Mouse (Mus musculus) forebrain, embryonic 11.5 days (tissue): ENCODE measurements around the gene Zfp148. TPM values are rescaled to one million over a fixed set of nuclear protein-coding genes. Genes with fewer than 3 reads are reported as not detected.

ENCODE experiments used
- ATAC-seq: fragments of 200-750 bp; cut with Nextera tagmentation; replicated peaks from 2 replicates; pipeline ENCODE4 v1.8.0; 2017; ENCODE audit warnings: moderate TSS enrichment; ENCODE audit not compliant: low FRiP score
- DNase-seq: peaks from one replicate; pipeline ENCODE4 v3.0.0-alpha.2; 2017; ENCODE audit warnings: low spot score
- H3K27ac ChIP-seq: fragments of 300-500 bp; sonication (generic); 2 replicates; pipeline ENCODE4 v1.5.1; 2014; ENCODE audit warnings: low read depth, low read length
- H3K27me3 ChIP-seq: fragments of 300-500 bp; sonication (generic); 2 replicates; pipeline ENCODE4 v1.6.1; 2014; ENCODE audit warnings: mild to moderate bottlenecking, low read length, mixed read lengths; ENCODE audit not compliant: control insufficient read depth, insufficient read depth
- H3K36me3 ChIP-seq: fragments of 300-500 bp; sonication (generic); 2 replicates; pipeline ENCODE4 v1.6.1; 2014; ENCODE audit warnings: mild to moderate bottlenecking, low read length, moderate library complexity, mixed read lengths; ENCODE audit not compliant: control insufficient read depth, insufficient read depth
- H3K4me1 ChIP-seq: fragments of 300-500 bp; sonication (generic); replicated peaks from 2 replicates; pipeline ENCODE4 v1.6.1; 2014; ENCODE audit warnings: low read length, mixed read lengths; ENCODE audit not compliant: control insufficient read depth, insufficient read depth
- H3K4me2 ChIP-seq: fragments of 300-500 bp; sonication (generic); 2 replicates; pipeline ENCODE4 v1.6.1; 2014; ENCODE audit warnings: low read depth, mild to moderate bottlenecking, low read length, moderate library complexity, mixed read lengths; ENCODE audit not compliant: severe bottlenecking
- H3K4me3 ChIP-seq: fragments of 300-500 bp; sonication (generic); 2 replicates; pipeline ENCODE4 v1.5.1; 2014; ENCODE audit warnings: low read depth, low read length
- H3K9ac ChIP-seq: fragments of 300-500 bp; sonication (generic); 2 replicates; pipeline ENCODE4 v1.6.1; 2014; ENCODE audit warnings: low read length
- H3K9me3 ChIP-seq: fragments of 300-500 bp; sonication (generic); 2 replicates; pipeline ENCODE4 v1.6.1; 2016; ENCODE audit warnings: low read length, mixed read lengths; ENCODE audit not compliant: control insufficient read depth
- WGBS: fragments of 180-500 bp; shearing (Covaris S2); extraction: QIAGEN DNeasy Blood & Tissue Kit; methylation state at CpG from one replicate; pipeline ENCODE4 v1.1.7; 2014; 5-methylcytosine and 5-hydroxymethylcytosine counted together
- polyA plus RNA-seq: library from polyadenylated mRNA; unstranded; fragments of >200 nt; fragmentation: Nextera tagmentation; extraction: Ambion mirVana; gene quantifications from 2 replicates; pipeline ENCODE4 v1.2.1, GENCODE M21; 2014

Gene Zfp148
- polyA plus RNA-seq, 1 experiment from 2014 or later = 54.1 TPM

DNA sequence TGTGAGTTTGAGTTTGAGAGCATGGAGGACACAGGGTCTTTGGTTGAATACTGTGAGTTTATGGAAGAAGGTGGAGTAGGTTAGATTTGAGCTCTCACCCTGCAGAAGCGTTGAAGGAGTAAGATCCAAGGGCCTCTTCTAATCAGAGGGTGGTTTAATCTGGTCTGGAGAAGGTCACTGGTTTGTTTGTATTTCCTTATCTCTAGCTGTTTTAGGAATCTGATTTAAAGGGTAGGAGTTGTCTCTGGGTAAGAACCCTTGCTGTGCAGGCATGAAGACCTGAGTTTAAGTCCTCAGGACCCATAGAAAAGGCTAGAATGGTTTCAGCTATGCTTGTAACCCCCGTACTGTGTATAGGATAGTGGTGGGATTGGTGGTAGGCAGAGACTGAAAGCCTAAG is 6.4 kb downstream of the Zfp148 start:
- H3K36me3 ChIP-seq = no peaks in the 10 kb centered on the region
- H3K27me3 ChIP-seq = no peaks in the 10 kb centered on the region
- WGBS = 90% methylated on average over 2 of the region's 2 CpGs
- H3K4me1 ChIP-seq = peaks cover 7% of the 10 kb centered on the region; the same call in 1 of the 2 replicates
- no peak overlapping the region for H3K4me2 ChIP-seq
- H3K4me3 ChIP-seq = no peak overlapping the region
- DNase-seq (no peak), ATAC-seq (no peak)
- H3K27ac ChIP-seq = no peak overlapping the region
- no peak overlapping the region for H3K9ac ChIP-seq
- H3K9me3 ChIP-seq = no peaks in the 10 kb centered on the region

DNA sequence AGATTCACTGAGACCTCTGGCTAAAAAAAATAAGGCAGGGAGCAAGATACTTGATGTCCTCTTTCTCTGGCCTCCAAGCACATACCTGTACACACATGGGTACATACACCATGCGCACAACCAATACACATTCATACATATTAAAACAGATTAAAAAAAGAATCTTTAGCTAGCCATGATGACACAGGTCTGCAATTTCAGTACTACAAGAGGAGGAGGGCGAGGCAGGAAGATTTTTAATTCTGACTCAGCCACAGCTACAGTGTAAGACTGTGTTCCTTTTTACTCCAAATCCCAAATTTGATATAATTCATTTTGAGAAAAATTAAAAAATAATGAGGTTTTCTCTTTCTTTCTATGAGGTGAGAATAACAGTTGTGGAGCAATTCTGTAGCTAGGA is 6.8 kb downstream of the Zfp148 start:
- whole genome bisulfite sequencing = 93% methylated on average over 2 of the region's 2 CpGs
- Histone ChIP-seq H3K27me3 (no peaks in the 10 kb centered on the region), H3K4me3 (no peak overlapping the region), H3K4me1 (peaks cover 3% of the 10 kb centered on the region; the same call in 1 of the 2 replicates), H3K4me2 (no peak overlapping the region), H3K9ac (no peak overlapping the region), H3K9me3 (no peaks in the 10 kb centered on the region), H3K27ac (no peak overlapping the region), H3K36me3 (no peaks in the 10 kb centered on the region)
- ATAC-seq = no peak
- no peak for DNase-seq

DNA sequence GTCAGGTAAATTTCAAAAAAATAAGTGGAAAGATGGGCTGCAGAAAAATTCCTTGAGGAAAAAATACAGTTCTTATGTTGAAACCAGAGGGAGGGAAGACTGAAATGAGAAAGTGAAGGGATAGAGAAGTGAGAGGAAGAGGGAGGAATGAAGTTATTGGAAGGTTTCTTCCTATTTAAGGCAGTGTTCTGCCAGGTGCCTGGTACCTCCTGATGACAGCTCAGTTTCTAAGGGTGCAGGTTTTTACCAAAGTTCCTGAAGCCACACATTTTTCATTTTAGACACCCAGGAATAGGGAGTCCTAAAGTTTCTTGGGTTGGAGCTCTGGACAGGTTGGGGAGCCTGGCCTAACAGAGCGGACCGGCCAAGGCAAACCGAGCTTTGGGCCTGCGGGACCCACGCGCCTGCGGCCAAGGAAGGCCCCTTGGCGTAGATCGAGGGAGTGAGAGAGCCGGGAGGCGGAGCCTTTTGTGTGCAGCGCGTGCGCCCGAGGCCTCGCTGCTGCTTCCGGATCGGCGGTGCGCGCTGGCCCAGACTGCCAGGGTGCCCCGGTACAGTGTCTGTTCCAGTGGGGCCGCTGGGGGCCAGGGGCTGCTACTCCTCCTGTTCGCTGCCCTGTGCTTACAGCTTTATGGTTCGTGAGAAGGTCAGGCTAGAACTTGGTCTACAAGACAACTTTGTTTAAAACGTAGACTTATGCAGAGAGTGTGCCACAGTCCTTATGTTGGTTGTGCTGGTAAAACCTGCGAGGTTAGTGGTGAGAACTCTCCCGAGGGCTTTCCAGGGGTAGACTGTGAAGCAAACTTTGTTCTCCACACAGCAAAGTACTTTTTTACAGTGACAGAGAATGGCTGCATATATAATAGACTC is 19.5 kb downstream of the Zfp148 start:
- no peaks in the 10 kb centered on the region for H3K36me3 ChIP-seq
- peak overlapping the region; percentile 78 for H3K4me2 ChIP-seq
- no peaks in the 10 kb centered on the region for H3K27me3 ChIP-seq
- no peaks in the 10 kb centered on the region for H3K9me3 ChIP-seq
- H3K4me3 ChIP-seq = peak overlapping the region; percentile 35
- ATAC-seq (peak; percentile 82), DNase-seq (peak; percentile 84)
- peaks cover 6% of the 10 kb centered on the region; the same call in 1 of the 2 replicates for H3K4me1 ChIP-seq
- peak overlapping the region; percentile 69 for H3K9ac ChIP-seq
- WGBS = 3% methylated on average over 28 of the region's 28 CpGs
- no peak overlapping the region for H3K27ac ChIP-seq

- ATAC-seq (no peak), DNase-seq (no peak)
- no peaks in the 10 kb centered on the region for H3K36me3 ChIP-seq
- 78% methylated on average over 4 of the region's 4 CpGs for WGBS
- H3K4me2 ChIP-seq = no peak overlapping the region
- H3K9me3 ChIP-seq = no peaks in the 10 kb centered on the region
- no peak overlapping the region for H3K27ac ChIP-seq
- no peak overlapping the region for H3K4me3 ChIP-seq
- H3K27me3 ChIP-seq = no peaks in the 10 kb centered on the region
- H3K9ac ChIP-seq = no peak overlapping the region
- H3K4me1 ChIP-seq = peaks cover 6% of the 10 kb centered on the region; the same call in 1 of the 2 replicates
Measured at GRCm38 (mm10) chr16:33400943-33401342, 20.3 kb downstream of the Zfp148 start.

- H3K36me3 ChIP-seq = no peaks in the 10 kb centered on the region
- no peak overlapping the region for H3K27ac ChIP-seq
- H3K4me3 ChIP-seq = no peak overlapping the region
- H3K4me1 ChIP-seq = peaks cover 6% of the 10 kb centered on the region; the same call in 1 of the 2 replicates
- H3K4me2 ChIP-seq = no peak overlapping the region
- no peaks in the 10 kb centered on the region for H3K9me3 ChIP-seq
- 85% methylated on average over 2 of the region's 2 CpGs for WGBS
- ATAC-seq (no peak), DNase-seq (no peak)
- no peak overlapping the region for H3K9ac ChIP-seq
- no peaks in the 10 kb centered on the region for H3K27me3 ChIP-seq
Measured at GRCm38 (mm10) chr16:33403258-33403657, 22.6 kb downstream of the Zfp148 start.

DNA sequence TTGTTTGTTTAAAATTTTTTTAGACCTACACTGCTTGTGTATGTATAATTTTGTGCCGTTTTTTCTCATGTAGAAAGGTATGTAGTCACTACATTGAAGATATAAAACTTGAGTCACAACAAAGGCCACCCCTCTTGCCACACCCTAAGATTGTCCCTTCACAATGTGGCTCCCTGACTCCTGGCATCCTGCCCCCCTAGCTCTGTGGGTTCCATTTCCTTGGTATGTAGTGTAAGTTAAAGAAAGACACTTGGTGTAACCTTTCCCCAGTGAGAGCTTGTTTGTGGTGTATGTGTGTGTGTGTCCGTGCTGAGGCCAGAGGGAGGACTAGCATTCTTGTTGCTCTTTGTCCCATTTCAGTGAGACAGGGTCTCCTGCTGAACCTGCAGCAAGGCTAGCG is 23.4 kb downstream of the Zfp148 start:
- 84% methylated on average over 3 of the region's 3 CpGs for WGBS
- H3K4me1 ChIP-seq = peaks cover 6% of the 10 kb centered on the region; the same call in 1 of the 2 replicates
- no peak overlapping the region for H3K4me3 ChIP-seq
- no peaks in the 10 kb centered on the region for H3K27me3 ChIP-seq
- H3K9me3 ChIP-seq = no peaks in the 10 kb centered on the region
- H3K9ac ChIP-seq = no peak overlapping the region
- no peaks in the 10 kb centered on the region for H3K36me3 ChIP-seq
- no peak overlapping the region for H3K27ac ChIP-seq
- no peak for ATAC-seq
- DNase-seq = no peak
- H3K4me2 ChIP-seq = no peak overlapping the region

GRCm38 (mm10) chr16:33405487-33405886 is 24.9 kb downstream of the Zfp148 start:
- Histone ChIP-seq H3K4me1 (peaks cover 1% of the 10 kb centered on the region; the same call in 1 of the 2 replicates), H3K9me3 (no peaks in the 10 kb centered on the region), H3K4me2 (no peak overlapping the region), H3K36me3 (no peaks in the 10 kb centered on the region), H3K4me3 (no peak overlapping the region), H3K9ac (no peak overlapping the region), H3K27ac (no peak overlapping the region), H3K27me3 (no peaks in the 10 kb centered on the region)
- ATAC-seq (no peak), DNase-seq (no peak)
- WGBS = 87% methylated on average over 4 of the region's 4 CpGs

DNA sequence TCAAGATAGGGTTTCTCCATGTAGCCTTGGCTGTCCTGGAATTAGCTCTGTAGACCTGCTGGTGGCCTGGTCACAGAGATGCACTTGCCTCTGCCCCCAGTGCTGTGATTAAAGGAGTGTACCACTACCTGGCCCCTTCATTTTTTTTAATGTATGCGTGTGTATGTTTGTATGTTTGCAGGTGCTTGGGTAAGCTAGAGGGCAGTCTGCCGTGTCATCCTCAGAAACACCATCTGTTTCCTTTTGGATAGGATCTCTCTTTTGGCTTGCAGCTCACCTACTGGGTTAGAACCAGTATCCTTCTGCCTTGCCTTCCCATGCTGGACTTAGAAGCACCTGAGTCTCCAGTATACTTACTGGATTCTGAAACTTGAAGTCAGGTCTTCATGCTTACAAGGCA is 29.5 kb downstream of the Zfp148 start:
- WGBS = 85% methylated on average over 2 of the region's 2 CpGs
- H3K4me1 ChIP-seq = no peaks in the 10 kb centered on the region; the same call in 1 of the 2 replicates
- no peak overlapping the region for H3K4me2 ChIP-seq
- H3K27me3 ChIP-seq = no peaks in the 10 kb centered on the region
- ATAC-seq = no peak
- no peak for DNase-seq
- no peaks in the 10 kb centered on the region for H3K36me3 ChIP-seq
- no peaks in the 10 kb centered on the region for H3K9me3 ChIP-seq
- H3K9ac ChIP-seq = no peak overlapping the region
- H3K27ac ChIP-seq = no peak overlapping the region
- H3K4me3 ChIP-seq = no peak overlapping the region

GRCm38 (mm10) chr16:33410605-33411004 is 30.0 kb downstream of the Zfp148 start:
- H3K27me3 ChIP-seq = no peaks in the 10 kb centered on the region
- DNase-seq = no peak
- no peaks in the 10 kb centered on the region for H3K36me3 ChIP-seq
- no peak for ATAC-seq
- no peaks in the 10 kb centered on the region; the same call in 1 of the 2 replicates for H3K4me1 ChIP-seq
- H3K9me3 ChIP-seq = no peaks in the 10 kb centered on the region
- no peak overlapping the region for H3K27ac ChIP-seq
- no peak overlapping the region for H3K4me3 ChIP-seq
- H3K9ac ChIP-seq = no peak overlapping the region
- WGBS = 95% methylated on average over 1 of the region's 1 CpGs
- H3K4me2 ChIP-seq = no peak overlapping the region
